Mouse (Mus musculus): ENCODE data around the gene Golga5. TPM values are rescaled to one million over a fixed set of nuclear protein-coding genes. Genes with fewer than 3 reads are reported as not detected.

The Golga5 gene
- total RNA-seq (2023) = 26.1 and 27.6 TPM in 2 replicates

GRCm38 (mm10) chr12:102468894-102469764, at the start of gene Golga5:
Golga5 (plus strand) TSS chr12:102469135.

GRCm38 (mm10) chr12:102439632-102440023, 29.3 kb upstream of the Golga5 start, which contains the start of gene Lgmn:
Lgmn (minus strand) TSS chr12:102439813.

Other genes starting within 250 kb of the Golga5 start
- gene Rin3, start 186.1 kb upstream of the Golga5 start, total RNA-seq (2023) = 301 and 347 TPM in 2 replicates
- gene Lgmn, start 29.3 kb upstream of the Golga5 start, total RNA-seq (2023) = 13.8 and 15.1 TPM in 2 replicates
- not detected in 2 replicates for gene Chga, start 85.8 kb downstream of the Golga5 start, total RNA-seq (2023)
- 35.4 and 38.4 TPM in 2 replicates for gene Itpk1, start 235.8 kb downstream of the Golga5 start, total RNA-seq (2023)